Mouse (Mus musculus) frontal cortex, postnatal 36 days (tissue): ENCODE measurements at regions not wholly inside any gene's neighbourhood (a gene's known extent, or its start where the extent isn't known, plus 50 kb on each side); places are given as distances from the start of the nearest gene placed in this dataset.

ENCODE experiments used
- DNase-seq, 2 experiments: peaks; one replicate each; pipeline ENCODE4 v3.0.0; 2022; ENCODE audit warnings: low spot score in 2 of 2

- no peak for DNase-seq
Observed at GRCm38 (mm10) chr11:90797577-90797976, 109.4 kb upstream of the Tom1l1 start.

DNA sequence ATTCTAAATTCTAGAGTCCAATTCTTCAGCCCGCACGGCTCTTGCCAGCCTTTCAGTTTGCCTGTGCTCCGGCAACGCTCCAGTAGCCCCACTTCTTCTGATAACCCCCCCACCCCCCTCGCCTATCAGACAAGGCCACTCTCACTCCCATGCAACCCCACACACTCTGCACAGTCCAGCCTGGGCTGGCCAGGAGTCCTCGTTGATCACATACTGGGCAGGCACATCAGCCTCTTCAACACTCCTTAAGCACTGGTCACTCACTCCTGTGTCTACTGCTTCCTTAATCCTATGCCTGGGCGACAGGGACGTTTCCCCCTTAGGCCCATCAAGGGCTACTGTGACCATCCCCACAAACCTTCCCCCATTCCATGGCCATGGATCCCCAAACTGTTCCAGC, 95.4 kb upstream of the Tom1l1 start:
- DNase-seq: no peak

DNA sequence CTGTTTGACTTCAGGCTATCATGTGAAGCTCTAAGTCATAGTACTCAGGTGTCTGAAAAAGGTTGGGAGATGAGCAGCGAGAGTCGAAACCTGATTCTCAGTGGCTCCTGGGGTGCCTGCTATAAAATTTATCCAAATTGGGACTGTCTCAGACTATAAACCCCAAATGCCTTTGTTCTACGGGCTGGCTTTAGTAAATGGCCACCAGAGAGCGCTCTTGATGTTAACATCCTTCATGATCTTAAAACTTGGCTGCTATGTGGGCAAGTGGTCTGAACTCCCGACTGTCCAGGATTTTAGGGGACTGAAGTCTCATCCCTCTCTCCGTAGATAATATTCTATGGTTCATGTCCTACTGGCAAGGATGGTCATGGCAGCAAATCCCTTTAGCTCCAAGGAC, 94.8 kb upstream of the Tom1l1 start:
- DNase-seq: peak in 1 of 2 experiments; percentile 47

DNA sequence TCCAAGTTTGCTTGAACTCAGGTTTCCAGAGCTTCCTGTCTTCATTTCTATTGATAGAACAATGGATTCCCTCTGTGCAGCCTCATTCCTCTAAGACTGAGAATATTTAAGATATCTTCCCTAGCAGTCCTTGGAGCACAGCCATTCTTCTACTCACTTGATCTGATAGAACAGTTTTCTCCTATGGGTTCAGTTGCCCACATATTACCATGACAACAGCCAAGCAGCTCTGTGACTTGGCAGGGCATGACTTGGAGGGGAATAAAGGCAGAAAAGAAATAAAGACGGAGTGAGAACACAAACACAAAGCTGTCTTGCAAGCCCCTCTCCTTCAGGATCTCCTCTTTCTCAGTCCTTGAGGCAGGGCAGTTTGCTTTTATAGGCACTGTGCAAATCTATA, 87.6 kb upstream of the Tom1l1 start:
- peak; percentile 12 to 43 for DNase-seq

DNA sequence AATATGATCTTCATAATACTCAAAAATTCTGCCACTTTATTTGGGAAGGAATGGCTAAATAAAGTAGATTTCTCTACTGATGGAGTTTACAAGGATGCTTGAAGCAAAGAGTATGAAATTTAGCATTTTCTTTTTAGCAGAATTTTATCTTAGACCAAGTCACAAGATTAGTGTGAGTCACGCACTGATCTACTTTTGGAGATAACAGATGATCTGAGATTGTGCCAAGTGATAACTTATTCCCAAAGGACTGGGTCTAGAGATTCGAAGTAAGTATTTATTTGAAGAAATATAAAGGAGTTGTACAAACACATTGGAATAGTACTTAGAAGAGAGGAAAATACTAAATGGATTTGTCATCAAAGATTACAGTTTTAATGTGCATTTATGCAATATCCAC, 67.8 kb upstream of the Tom1l1 start:
- peak in 1 of 2 experiments; percentile 23 for DNase-seq

GRCm38 (mm10) chr11:90748448-90748847, 60.3 kb upstream of the Tom1l1 start:
- DNase-seq: no peak

DNA sequence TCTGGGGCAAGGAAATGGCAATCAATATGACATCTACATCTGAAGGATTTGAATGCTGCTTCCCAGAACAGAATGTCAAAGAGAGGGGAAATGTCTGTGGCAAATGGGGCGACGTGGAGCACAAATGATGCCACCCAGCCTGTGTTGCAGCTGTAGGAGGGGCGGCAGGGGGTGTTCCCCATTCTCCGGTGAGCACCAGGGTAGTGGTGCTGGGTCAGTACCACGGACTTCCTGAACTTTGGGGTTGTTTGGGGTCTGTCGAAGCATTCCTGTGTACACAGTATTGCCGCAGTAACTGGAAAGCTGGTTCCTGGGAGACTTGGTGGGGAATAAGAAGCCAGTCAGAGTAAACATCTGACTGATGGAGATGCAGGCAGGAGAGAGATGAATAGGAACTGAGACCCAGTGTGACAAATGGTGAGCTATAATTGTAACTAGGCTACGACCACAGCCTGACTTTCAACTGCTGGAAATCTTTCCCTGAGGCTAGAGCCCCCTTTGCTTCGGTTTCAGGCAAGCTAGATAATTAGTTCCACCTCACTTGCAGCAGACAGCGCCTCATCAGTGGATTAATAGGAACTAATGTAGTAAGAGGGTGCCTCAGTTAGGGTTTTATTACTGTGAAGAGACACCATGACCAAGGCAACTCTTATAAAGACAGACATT, 53.9 kb upstream of the Tom1l1 start:
- DNase-seq: no peak

- no peak for DNase-seq
Observed at GRCm38 (mm10) chr11:90739501-90739900, 51.3 kb upstream of the Tom1l1 start.

DNA sequence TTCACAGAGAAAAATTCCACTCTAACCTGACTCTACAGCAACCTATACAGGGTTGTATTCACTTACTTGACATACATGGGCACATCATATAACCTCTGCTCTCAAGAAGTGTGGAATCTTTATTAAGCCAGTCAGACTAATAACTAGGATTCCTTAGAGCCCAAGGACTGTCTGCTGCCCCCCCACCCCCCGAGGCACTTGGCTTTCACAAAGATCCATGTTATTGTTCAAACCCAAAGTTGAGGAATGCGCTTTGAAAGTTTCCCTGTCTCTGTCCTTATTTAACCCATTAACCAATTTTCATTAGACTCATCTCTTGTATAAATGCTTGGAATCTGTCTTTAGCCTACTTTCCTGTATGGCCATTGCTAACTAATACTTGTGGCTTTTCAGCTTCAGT, 50.6 kb upstream of the Tom1l1 start:
- DNase-seq: no peak
